Mouse (Mus musculus) bone marrow macrophage, adult 2 months (primary cell): ENCODE results near the gene Phkb.

Experiments used
- CTCF ChIP-seq: IDR thresholded peaks from 2 replicates; pipeline ENCODE4 v1.5.1; 2012; ENCODE audit warnings: low read depth, mild to moderate bottlenecking, low read length, moderate library complexity
- POLR2A ChIP-seq: IDR thresholded peaks from 2 replicates; pipeline ENCODE4 v1.6.1; 2012; ENCODE audit warnings: mild to moderate bottlenecking, low read depth, low read length, borderline replicate concordance

DNA sequence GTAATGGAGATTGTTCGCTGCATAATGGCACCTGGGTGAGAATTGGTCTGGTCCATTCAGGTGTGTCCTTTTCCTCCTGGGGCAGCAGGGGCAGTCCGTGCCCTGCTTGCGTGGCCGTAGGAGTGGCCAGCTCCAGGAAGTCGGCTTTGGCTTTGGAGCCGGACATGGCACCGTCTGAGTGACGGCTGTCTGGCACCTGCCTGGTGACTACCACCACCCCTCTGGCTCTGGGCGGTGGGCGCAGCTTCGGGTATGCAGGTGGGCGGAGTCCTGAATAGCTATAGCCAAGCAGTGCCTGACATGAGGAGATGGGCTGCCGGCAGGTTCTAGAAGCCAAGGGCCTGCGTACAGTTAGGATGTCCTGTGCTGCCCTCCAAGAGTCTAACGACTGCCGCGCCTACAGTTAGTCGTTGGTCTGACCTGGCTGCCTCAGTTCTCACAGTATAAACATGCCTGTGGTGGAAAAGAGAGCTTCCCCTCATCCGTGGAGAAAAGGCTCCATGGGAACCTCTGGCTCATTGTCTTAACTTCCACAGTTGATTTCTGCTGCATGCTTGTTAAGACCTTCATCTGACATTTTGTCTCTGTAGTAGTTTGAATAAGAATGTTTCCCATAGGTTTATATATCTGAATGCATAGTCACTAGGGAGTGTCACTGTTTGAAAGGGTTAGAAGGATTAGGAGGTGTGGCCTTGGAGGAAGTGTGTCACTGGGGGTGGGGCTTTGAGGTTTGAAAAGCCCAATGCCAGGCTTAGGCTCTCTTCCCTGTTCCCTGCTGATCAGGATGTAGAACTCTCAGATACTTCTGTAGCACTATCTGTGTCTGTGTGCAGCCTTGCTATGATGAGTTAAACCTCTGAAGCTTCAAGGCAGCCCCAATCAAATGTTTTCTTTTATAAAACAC is 13.7 kb downstream of the Phkb start:
- TF ChIP-seq CTCF (no peak), POLR2A (no peak)
